7 mouse cellular contexts compared by ENCODE assay signal in the genomic region with DNA sequence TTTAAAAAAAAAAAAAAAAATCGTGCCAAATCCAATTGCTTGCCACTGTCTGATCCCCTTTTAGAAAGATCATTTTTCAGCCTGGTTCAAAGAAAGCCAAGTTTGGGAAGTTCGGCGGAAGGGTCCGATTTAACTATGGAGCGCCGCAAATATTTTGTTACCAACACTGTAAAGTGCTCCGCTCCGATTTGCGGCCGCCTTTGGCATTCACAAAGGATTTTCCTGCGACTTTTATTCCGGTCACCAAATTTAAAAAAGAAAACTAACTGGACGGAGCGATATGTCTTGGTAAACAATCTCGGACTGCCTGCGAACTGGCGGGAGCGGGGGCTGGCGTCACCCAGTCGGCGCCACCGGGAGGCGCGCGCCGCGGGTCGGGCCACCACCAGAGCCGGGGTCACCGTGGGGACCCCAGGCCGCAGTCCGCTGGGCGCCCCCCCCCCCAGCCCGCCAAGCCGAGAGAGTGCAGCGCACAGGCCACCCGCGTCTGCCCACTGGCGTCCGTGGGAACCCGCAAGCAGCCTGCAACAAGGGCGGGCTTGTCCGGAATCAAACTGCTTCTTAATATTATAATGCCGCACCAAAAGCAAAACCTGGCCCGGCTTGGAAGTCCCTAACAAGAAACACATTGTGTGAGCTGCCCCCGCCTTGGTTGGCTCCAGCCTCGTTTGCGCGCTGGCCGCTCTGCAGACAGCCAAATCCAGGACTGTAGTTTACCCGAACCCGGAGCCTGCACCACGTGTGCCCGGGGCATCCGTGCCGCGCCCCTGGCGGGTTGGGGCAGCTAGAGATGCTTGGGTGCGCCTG. TPM values are rescaled to one million over a fixed set of nuclear protein-coding genes. Genes with fewer than 3 reads are reported as not detected.
A peak's percentile ranks its signal among the peaks of the same experiment; 100 is the strongest.
DNase-seq lines count a peak whose midpoint lies in the region; ATAC-seq and TF ChIP-seq lines count a peak whose summit lies in the region.

No protein-coding gene starts in this region.

- TF ChIP-seq CTCF in bone marrow macrophage, adult 2 months (IDR thresholded peaks at IDR 0.05; ENCODE audit: low read depth, low read length), result no peak; the same call in 1 of the 2 replicates

- peak overlapping the region; percentile 76 for H3K9ac ChIP-seq in forebrain, embryonic 14.5 days (ENCODE audit: low read length)

- ATAC-seq in forebrain, embryonic 14.5 days, result no peak

- no peaks in the 10 kb centered on the region for H3K36me3 ChIP-seq in forebrain, embryonic 14.5 days (ENCODE audit: control insufficient read depth, insufficient read depth, low read length)
- no peaks in the 10 kb centered on the region for H3K36me3 ChIP-seq in hindbrain, embryonic 10.5 days

- H3K4me2 ChIP-seq in forebrain, embryonic 14.5 days (ENCODE audit: low read length), result peak overlapping the region; percentile 97

- no peaks in the 10 kb centered on the region for H3K9me3 ChIP-seq in forebrain, embryonic 14.5 days (replicated peaks; ENCODE audit: control insufficient read depth, low read length)
- H3K9me3 ChIP-seq in hindbrain, embryonic 10.5 days, result no peaks in the 10 kb centered on the region

- peak; percentile 32 for DNase-seq in ES-CJ7 (ENCODE audit: low read depth, low spot score)
- peak; percentile 69 for DNase-seq in forebrain, embryonic 14.5 days (ENCODE audit: low spot score)
- peak; percentile 84 for DNase-seq in hindbrain, embryonic 10.5 days (ENCODE audit: low spot score)
- peak; percentile 16 to 47 for DNase-seq in layer of hippocampus, postnatal 25 days (ENCODE audit: extremely low spot score in 1 of 2, low spot score in 1 of 2)
- peak; percentile 52 for DNase-seq in lung, postnatal 25 days (ENCODE audit: low spot score)
- peak; percentile 59 for DNase-seq in right cerebral cortex, postnatal 25 days

- H3K4me1 ChIP-seq in bone marrow macrophage, adult 2 months (ENCODE audit: control insufficient read depth, insufficient read depth, low read length), result peaks cover 21% of the 10 kb centered on the region
- H3K4me1 ChIP-seq in forebrain, embryonic 14.5 days (ENCODE audit: control insufficient read depth, insufficient read depth, low read length), result peaks cover 32% of the 10 kb centered on the region
- peaks cover 63% of the 10 kb centered on the region for H3K4me1 ChIP-seq in hindbrain, embryonic 10.5 days (replicated peaks)

- H3K27me3 ChIP-seq in forebrain, embryonic 14.5 days (replicated peaks; ENCODE audit: control insufficient read depth, insufficient read depth, low read length), result no peaks in the 10 kb centered on the region
- peaks cover 16% of the 10 kb centered on the region; the same call in 1 of the 2 replicates for H3K27me3 ChIP-seq in hindbrain, embryonic 10.5 days (ENCODE audit: insufficient read depth, poor library complexity, severe bottlenecking)

- peak overlapping the region; percentile 70 for H3K4me3 ChIP-seq in bone marrow macrophage, adult 2 months (ENCODE audit: insufficient read depth, low read length)
- H3K4me3 ChIP-seq in forebrain, embryonic 14.5 days (ENCODE audit: low read depth, low read length), result peak overlapping the region; percentile 52
- peak overlapping the region; percentile 85 for H3K4me3 ChIP-seq in hindbrain, embryonic 10.5 days

- no peak for TF ChIP-seq POLR2A in bone marrow macrophage, adult 2 months (IDR thresholded peaks at IDR 0.05; ENCODE audit: borderline replicate concordance, low read depth, low read length)

- 0 out of 2 replicates have a peak overlapping the region, but pooled peaks have one; percentile 6 for H3K27ac ChIP-seq in bone marrow macrophage, adult 2 months (ENCODE audit: insufficient read depth, low read depth, low read length)
- H3K27ac ChIP-seq in forebrain, embryonic 14.5 days (ENCODE audit: low read depth, low read length), result peak overlapping the region; percentile 89
- H3K27ac ChIP-seq in hindbrain, embryonic 10.5 days, result peak overlapping the region; percentile 98

- under 1% methylated on average over 53 of the region's 59 CpGs for WGBS in forebrain, embryonic 14.5 days
- under 1% methylated on average over 59 of the region's 59 CpGs for WGBS in hindbrain, embryonic 10.5 days

RNA-seq across cellular contexts. Expression of a gene that starts 3.7 kb away (rescaled TPM):
- 50.5 and 56.2 TPM in 2 replicates for polyA plus RNA-seq in bone marrow macrophage, adult 2 months (2012; ENCODE audit: insufficient read depth, insufficient read length, missing spikeins)
- polyA plus RNA-seq in forebrain, embryonic 14.5 days (2014; fragmentation: Nextera tagmentation; extraction: Ambion mirVana), result 538 and 542 TPM in 2 replicates
- 360 and 369 TPM in 2 replicates for polyA plus RNA-seq in hindbrain, embryonic 10.5 days (2016; fragmentation: Nextera tagmentation; extraction: Ambion mirVana)
- 100 to 1,000 TPM in 1 of 2 experiments, 10 to 100 TPM in 1; 91.6 to 124 TPM for total RNA-seq in layer of hippocampus, postnatal 25 days (2021)

Comparison
In these comparisons a context has a peak if more than half of its experiments do, and no peak if none do; other contexts are left out.
1. DNase-seq: peak in every context shown above with its lines; median percentile 84 in hindbrain, embryonic 10.5 days; 69 in forebrain, embryonic 14.5 days; 59 in right cerebral cortex, postnatal 25 days; 52 in lung, postnatal 25 days; 32 in ES-CJ7; 32 in layer of hippocampus, postnatal 25 days.
2. H3K27ac ChIP-seq: peak in every context shown above with its lines; median percentile 98 in hindbrain, embryonic 10.5 days; 89 in forebrain, embryonic 14.5 days; 6 in bone marrow macrophage, adult 2 months.